12 mouse cellular contexts compared by ENCODE assay signal in the genomic region with DNA sequence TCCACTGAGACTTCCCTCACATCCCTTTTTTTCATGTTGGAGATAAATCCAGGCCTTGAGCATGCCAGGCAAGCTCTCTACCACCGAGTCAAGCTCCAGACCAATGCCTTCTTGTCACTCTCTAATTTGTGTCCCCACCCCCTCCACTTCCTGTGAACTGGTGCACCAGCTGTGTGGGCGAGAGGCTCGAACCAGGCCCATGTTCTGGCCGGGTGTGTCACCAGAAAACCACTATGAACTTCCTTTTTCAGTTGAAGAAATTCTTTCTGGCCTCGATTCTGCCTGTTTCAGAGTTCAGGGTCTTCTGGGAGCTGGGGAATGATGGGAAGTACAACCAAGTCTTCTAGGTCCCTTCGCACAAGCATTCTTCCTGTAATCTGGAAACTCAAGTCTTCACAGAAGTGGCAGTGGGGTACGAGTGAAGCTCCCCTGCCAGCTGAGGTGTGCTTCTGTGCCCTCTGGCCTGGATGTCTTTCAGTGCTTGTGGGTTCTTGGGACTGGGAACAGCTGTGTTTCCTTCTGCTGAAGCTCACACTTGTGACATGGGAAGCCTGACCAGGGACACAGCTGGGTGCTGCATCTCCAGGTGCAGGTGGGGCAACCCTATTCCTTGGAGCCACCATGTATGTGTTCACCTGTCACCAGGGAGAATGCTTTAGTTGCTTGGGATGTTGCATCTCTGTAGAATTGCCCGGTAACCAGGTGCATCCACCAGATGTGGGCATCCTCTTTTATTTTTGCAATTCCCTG. TPM values are rescaled to one million over a fixed set of nuclear protein-coding genes. Genes with fewer than 3 reads are reported as not detected.
DNase-seq lines count a peak whose midpoint lies in the region; ATAC-seq and TF ChIP-seq lines count a peak whose summit lies in the region.
"Had no signal": no experiment of that assay in that cellular context is flagged by ENCODE, and none has a peak within 500 bp of the region (broad histone marks: within the 10 kb centered on the region; RNA-seq: fewer than 3 reads in every experiment).

No protein-coding gene starts in this region.

- H3K27me3 ChIP-seq in liver, embryonic 15.5 days = no peaks in the 10 kb centered on the region
- H3K27me3 ChIP-seq: heart, embryonic 13.5 days; kidney, embryonic 15.5 days; limb, embryonic 12.5 days had no signal

- H3K27ac ChIP-seq in liver, embryonic 15.5 days (replicated peaks) = peak overlapping the region; percentile 21; the same call in 1 of the 2 replicates
- no peak overlapping the region for H3K27ac ChIP-seq in left cerebral cortex, adult 2 months
- H3K27ac ChIP-seq: heart, embryonic 13.5 days; kidney, embryonic 15.5 days; limb, embryonic 12.5 days had no signal

- H3K9ac ChIP-seq in liver, embryonic 15.5 days = no peak overlapping the region
- H3K9ac ChIP-seq: heart, embryonic 13.5 days; kidney, embryonic 15.5 days; limb, embryonic 12.5 days had no signal

- intact Hi-C loops in left cerebral cortex, adult 2 months (cut with DNase I) = no loop called here

- no peak for ATAC-seq in liver, embryonic 15.5 days (ENCODE audit: insufficient read depth)
- ATAC-seq: midbrain, embryonic 16.5 days had no signal

- DNase-seq in B cell, adult 2 months = peak; percentile 78 to 81
- DNase-seq in CD8-positive naive resting alpha-beta T cell, adult 2 months (ENCODE audit: low read depth in 2 of 2, low spot score in 2 of 2) = peak; percentile 41 to 58
- peak; percentile 90 for DNase-seq in spleen, postnatal 36 days (ENCODE audit: low spot score in 2 of 2)
- DNase-seq in adipocyte (ENCODE audit: low spot score) = no peak
- DNase-seq in gastrocnemius, postnatal 4 days (ENCODE audit: low spot score in 2 of 2) = no peak
- DNase-seq in left cerebral cortex, adult 2 months (ENCODE audit: extremely low spot score in 1 of 2, low spot score in 2 of 2) = no peak

- H3K4me3 ChIP-seq in liver, embryonic 15.5 days (replicated peaks) = no peak overlapping the region
- H3K4me3 ChIP-seq in left cerebral cortex, adult 2 months = no peak overlapping the region
- H3K4me3 ChIP-seq: erythroblast, embryonic 14.5 days; heart, embryonic 13.5 days; kidney, embryonic 15.5 days; limb, embryonic 12.5 days had no signal

- no peaks in the 10 kb centered on the region for H3K9me3 ChIP-seq in liver, embryonic 15.5 days (replicated peaks)
- H3K9me3 ChIP-seq: heart, embryonic 13.5 days; kidney, embryonic 15.5 days; limb, embryonic 12.5 days had no signal

- no peak overlapping the region for H3K4me2 ChIP-seq in liver, embryonic 15.5 days
- H3K4me2 ChIP-seq: heart, embryonic 13.5 days; kidney, embryonic 15.5 days; limb, embryonic 12.5 days had no signal

- TF ChIP-seq CTCF in left cerebral cortex, adult 2 months (IDR thresholded peaks at IDR 0.05) = no peak

- 26% methylated on average over 8 of the region's 8 CpGs for WGBS in liver, embryonic 15.5 days (ENCODE audit: insufficient replicate concordance)

- no peaks in the 10 kb centered on the region for H3K36me3 ChIP-seq in liver, embryonic 15.5 days (replicated peaks)
- H3K36me3 ChIP-seq: heart, embryonic 13.5 days; kidney, embryonic 15.5 days; limb, embryonic 12.5 days had no signal

- H3K4me1 ChIP-seq in liver, embryonic 15.5 days (replicated peaks) = peaks cover 50% of the 10 kb centered on the region

RNA-seq across cellular contexts. Expression of a gene that starts 0.9 kb away (rescaled TPM):
- 0.24 and 0.30 TPM in 2 replicates for polyA plus RNA-seq in liver, embryonic 15.5 days (2015; fragmentation: Nextera tagmentation; extraction: Ambion mirVana)
- 1 to 10 TPM; 2.5 to 3.2 TPM for total RNA-seq in gastrocnemius, postnatal 4 days (2021)
- 1 to 10 TPM; 2.8 to 3.5 TPM for total RNA-seq in left cerebral cortex, adult 2 months (2021)
- polyA plus RNA-seq: erythroblast, embryonic 14.5 days had no signal

RNA-seq across cellular contexts. Expression of a gene that starts 2.6 kb away (rescaled TPM):
- 2.4 and 2.9 TPM in 2 replicates for polyA plus RNA-seq in liver, embryonic 15.5 days (2015; fragmentation: Nextera tagmentation; extraction: Ambion mirVana)
- 10 to 100 TPM; 10.1 to 11.7 TPM for total RNA-seq in gastrocnemius, postnatal 4 days (2021)
- total RNA-seq in left cerebral cortex, adult 2 months (2021) = 10 to 100 TPM; 27.1 to 30.0 TPM

RNA-seq across cellular contexts. Expression of a gene that starts 19.2 kb away (rescaled TPM):
- polyA plus RNA-seq in liver, embryonic 15.5 days (2015; fragmentation: Nextera tagmentation; extraction: Ambion mirVana) = 0.15 TPM in 1 of 2 replicates, not detected in the other
- total RNA-seq in gastrocnemius, postnatal 4 days (2021) = not detected
- not detected for total RNA-seq in left cerebral cortex, adult 2 months (2021)
- polyA plus RNA-seq: erythroblast, embryonic 14.5 days; heart, embryonic 13.5 days; kidney, embryonic 15.5 days; limb, embryonic 12.5 days had no signal

RNA-seq across cellular contexts. Expression of a gene that starts 21.6 kb away (rescaled TPM):
- polyA plus RNA-seq in liver, embryonic 15.5 days (2015; fragmentation: Nextera tagmentation; extraction: Ambion mirVana) = 0.74 and 1.3 TPM in 2 replicates
- 1 to 10 TPM in 1 of 2 experiments, under 1 TPM in 1; 0.93 to 1.4 TPM for total RNA-seq in gastrocnemius, postnatal 4 days (2021)
- under 1 TPM; 0.23 to 0.41 TPM for total RNA-seq in left cerebral cortex, adult 2 months (2021)

RNA-seq across cellular contexts. Expression of a gene that starts 40.5 kb away (rescaled TPM):
- polyA plus RNA-seq in liver, embryonic 15.5 days (2015; fragmentation: Nextera tagmentation; extraction: Ambion mirVana) = 3.2 and 3.5 TPM in 2 replicates
- total RNA-seq in gastrocnemius, postnatal 4 days (2021) = 10 to 100 TPM; 15.6 to 17.5 TPM
- 10 to 100 TPM; 17.9 to 18.0 TPM for total RNA-seq in left cerebral cortex, adult 2 months (2021)

Comparison
In these comparisons a context has a peak if more than half of its experiments do, and no peak if none do; other contexts are left out.
1. DNase-seq: peak in B cell, adult 2 months (2 of 2), CD8-positive naive resting alpha-beta T cell, adult 2 months (2 of 2) and spleen, postnatal 36 days (2 of 2); none in adipocyte (single experiment), gastrocnemius, postnatal 4 days (0 of 2) and left cerebral cortex, adult 2 months (0 of 2).